Mouse (Mus musculus): ENCODE measurements at regions not wholly inside any gene's neighbourhood (a gene's known extent, or its start where the extent isn't known, plus 50 kb on each side); places are given as distances from the start of the nearest gene placed in this dataset.

DNA sequence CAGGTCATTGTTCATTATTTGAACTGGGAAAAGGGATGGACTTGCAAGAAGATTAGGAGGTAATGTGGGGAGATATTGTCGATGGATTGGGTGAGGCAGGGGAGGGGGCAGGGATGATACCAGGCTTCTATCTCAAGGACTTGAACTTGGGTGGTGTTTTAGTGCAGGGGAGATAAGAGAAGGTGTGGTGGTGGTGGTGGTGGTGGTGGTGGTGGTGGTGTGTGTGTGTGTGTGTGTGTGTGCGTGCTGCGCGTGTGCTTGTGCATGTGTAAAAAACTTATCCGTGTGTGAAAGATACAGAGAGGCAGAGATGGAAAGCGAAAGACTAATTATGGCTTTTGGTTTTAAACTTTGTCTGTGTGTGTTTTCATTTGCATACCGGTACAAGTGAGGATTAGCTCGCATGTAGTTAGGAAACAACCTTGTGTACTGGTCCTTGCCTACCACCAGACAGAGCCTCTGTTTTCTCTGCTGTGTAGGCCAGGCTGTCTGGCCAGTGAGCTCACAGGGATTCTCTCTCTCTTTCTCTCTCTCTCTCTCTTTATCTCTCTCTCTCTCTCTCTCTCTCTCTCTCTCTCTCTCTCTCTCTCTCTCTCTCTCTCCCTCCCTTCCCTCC, 69.6 kb upstream of the Cdkn2b start:
- Histone ChIP-seq H3K9ac (ENCODE audit: low read depth, low read length) (no peak overlapping the region), H3K27ac (replicated peaks; ENCODE audit: insufficient read depth, low read depth, low read length) (no peak overlapping the region), H3K4me1 (ENCODE audit: control insufficient read depth, insufficient read depth, low read length) (no peaks in the 10 kb centered on the region), H3K36me3 (ENCODE audit: control insufficient read depth, insufficient read depth, low read length) (no peaks in the 10 kb centered on the region), H3K27me3 (ENCODE audit: control insufficient read depth, insufficient read depth, low read length) (no peaks in the 10 kb centered on the region), H3K79me2 (ENCODE audit: control insufficient read depth, insufficient read depth, low read length) (no peaks in the 10 kb centered on the region), H3K4me3 (ENCODE audit: insufficient read depth, low read depth, low read length) (no peak overlapping the region)
- no peak for TF ChIP-seq CTCF (IDR thresholded peaks at IDR 0.05; ENCODE audit: low read depth, low read length)
- no peak for TF ChIP-seq POLR2A (IDR thresholded peaks at IDR 0.05; ENCODE audit: extremely low read depth, insufficient read depth, low read length)
- no peak for DNase-seq (ENCODE audit: extremely low read depth, low read depth, low spot score)
- WGBS, result 92% methylated on average over 8 of the region's 8 CpGs

DNA sequence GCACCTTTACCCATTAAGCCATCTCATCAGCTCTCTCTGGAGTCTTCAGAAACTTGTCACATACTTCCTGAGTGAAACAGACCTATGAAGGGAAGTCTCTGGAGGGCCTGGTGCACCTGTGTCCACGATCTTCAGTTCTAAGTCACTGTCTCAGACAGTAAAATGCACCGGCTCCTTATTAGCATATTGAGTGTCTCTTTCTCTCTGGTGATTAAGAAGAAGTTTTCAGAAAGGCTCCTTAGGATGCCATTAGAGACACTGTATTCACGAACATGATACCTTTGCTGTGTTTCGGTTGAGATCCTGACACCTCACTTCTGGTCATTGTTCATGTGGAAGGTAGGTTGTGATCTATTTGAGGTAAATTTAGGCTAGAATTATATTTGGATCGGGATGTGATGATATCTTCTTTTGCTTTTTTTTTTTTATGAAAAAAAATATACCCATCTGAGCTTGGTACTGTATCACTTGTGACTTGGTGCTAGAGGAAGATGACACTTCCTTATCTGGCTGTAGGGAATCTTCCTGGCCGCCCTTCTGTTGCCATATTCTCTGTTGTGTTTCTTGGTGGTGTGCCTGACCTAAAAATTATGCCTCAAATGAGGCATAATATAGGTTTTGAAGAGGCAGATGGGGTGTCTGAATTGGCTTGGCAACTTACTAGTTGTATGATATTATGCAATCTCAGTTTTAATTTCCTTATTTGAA, 68.9 kb upstream of the Cdkn2b start:
- TF ChIP-seq POLR2A (IDR thresholded peaks at IDR 0.05; ENCODE audit: extremely low read depth, insufficient read depth, low read length) (no peak), CTCF (IDR thresholded peaks at IDR 0.05; ENCODE audit: low read depth, low read length) (no peak)
- 91% methylated on average over 6 of the region's 6 CpGs for WGBS
- no peaks in the 10 kb centered on the region for H3K36me3 ChIP-seq (ENCODE audit: control insufficient read depth, insufficient read depth, low read length)
- no peak overlapping the region for H3K27ac ChIP-seq (replicated peaks; ENCODE audit: insufficient read depth, low read depth, low read length)
- H3K4me1 ChIP-seq (ENCODE audit: control insufficient read depth, insufficient read depth, low read length), result no peaks in the 10 kb centered on the region
- H3K4me3 ChIP-seq (ENCODE audit: insufficient read depth, low read depth, low read length), result no peak overlapping the region
- H3K27me3 ChIP-seq (ENCODE audit: control insufficient read depth, insufficient read depth, low read length), result no peaks in the 10 kb centered on the region
- DNase-seq (ENCODE audit: extremely low read depth, low read depth, low spot score), result no peak
- no peaks in the 10 kb centered on the region for H3K79me2 ChIP-seq (ENCODE audit: control insufficient read depth, insufficient read depth, low read length)
- H3K9ac ChIP-seq (ENCODE audit: low read depth, low read length), result no peak overlapping the region

DNA sequence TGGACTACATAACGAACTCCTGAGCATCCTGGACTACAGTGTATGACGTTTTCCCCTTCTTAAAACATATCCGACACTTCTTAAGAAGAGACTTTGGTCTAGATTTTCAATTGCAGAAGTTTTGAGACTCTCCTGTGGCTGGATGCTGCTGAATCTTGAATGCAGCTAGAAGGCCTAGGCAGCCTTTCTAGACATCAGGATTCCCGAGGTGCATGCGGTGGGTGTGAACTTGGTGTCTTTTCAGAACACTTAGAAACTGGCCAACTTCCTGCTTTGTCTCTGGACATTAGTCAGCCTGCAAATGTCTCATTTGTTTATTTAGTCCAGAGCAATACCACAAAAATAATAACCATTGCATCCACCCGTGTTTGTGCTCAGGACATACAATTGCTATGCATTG, 61.8 kb upstream of the Cdkn2b start:
- H3K36me3 ChIP-seq (ENCODE audit: control insufficient read depth, insufficient read depth, low read length), result no peaks in the 10 kb centered on the region
- 74% methylated on average over 6 of the region's 6 CpGs for WGBS
- H3K27ac ChIP-seq (replicated peaks; ENCODE audit: insufficient read depth, low read depth, low read length), result no peak overlapping the region
- TF ChIP-seq CTCF (IDR thresholded peaks at IDR 0.05; ENCODE audit: low read depth, low read length) (no peak), POLR2A (IDR thresholded peaks at IDR 0.05; ENCODE audit: extremely low read depth, insufficient read depth, low read length) (no peak)
- no peak overlapping the region for H3K4me3 ChIP-seq (ENCODE audit: insufficient read depth, low read depth, low read length)
- H3K4me1 ChIP-seq (ENCODE audit: control insufficient read depth, insufficient read depth, low read length), result no peaks in the 10 kb centered on the region
- H3K27me3 ChIP-seq (ENCODE audit: control insufficient read depth, insufficient read depth, low read length), result no peaks in the 10 kb centered on the region
- H3K9ac ChIP-seq (ENCODE audit: low read depth, low read length), result no peak overlapping the region
- no peak for DNase-seq (ENCODE audit: extremely low read depth, low read depth, low spot score)
- no peaks in the 10 kb centered on the region for H3K79me2 ChIP-seq (ENCODE audit: control insufficient read depth, insufficient read depth, low read length)

DNA sequence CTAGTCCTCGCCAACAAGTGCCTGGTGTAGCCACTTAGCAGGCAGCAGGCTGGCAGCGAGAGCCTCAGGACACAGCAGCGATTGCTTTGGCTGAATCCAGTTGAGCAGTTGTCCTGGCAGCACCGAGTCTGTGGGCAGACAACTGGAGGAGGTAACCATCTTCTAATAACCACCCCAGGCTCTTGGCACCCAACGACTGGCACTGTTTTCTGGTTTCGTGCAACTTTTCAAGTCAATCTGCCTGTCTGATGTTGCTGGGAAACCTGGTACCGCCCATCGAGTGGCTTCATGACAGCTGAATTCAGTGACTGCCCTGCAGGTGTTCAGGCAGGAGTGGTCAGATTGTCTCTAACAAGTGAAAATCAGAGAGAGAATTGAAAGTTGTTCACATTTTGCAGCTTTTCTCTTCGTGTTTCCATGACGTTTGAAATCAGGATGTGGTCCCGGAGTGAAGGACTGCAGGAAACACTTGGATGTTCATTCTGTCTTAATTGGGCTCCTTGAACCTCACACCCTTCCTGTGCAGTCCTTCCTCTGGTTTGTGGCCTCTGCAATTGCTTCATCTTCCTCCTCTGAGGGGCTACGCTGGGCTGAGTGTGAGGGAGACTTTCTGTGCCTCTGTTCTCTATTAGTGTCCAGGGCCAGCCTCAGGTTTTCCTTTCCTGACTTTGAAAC, 58.1 kb upstream of the Cdkn2b start:
- no peak for DNase-seq (ENCODE audit: extremely low read depth, low read depth, low spot score)
- no peak for TF ChIP-seq POLR2A (IDR thresholded peaks at IDR 0.05; ENCODE audit: extremely low read depth, insufficient read depth, low read length)
- no peak for TF ChIP-seq CTCF (IDR thresholded peaks at IDR 0.05; ENCODE audit: low read depth, low read length)
- Histone ChIP-seq H3K4me3 (ENCODE audit: insufficient read depth, low read depth, low read length) (no peak overlapping the region), H3K9ac (ENCODE audit: low read depth, low read length) (no peak overlapping the region), H3K36me3 (ENCODE audit: control insufficient read depth, insufficient read depth, low read length) (no peaks in the 10 kb centered on the region), H3K4me1 (ENCODE audit: control insufficient read depth, insufficient read depth, low read length) (no peaks in the 10 kb centered on the region), H3K27ac (replicated peaks; ENCODE audit: insufficient read depth, low read depth, low read length) (no peak overlapping the region), H3K79me2 (ENCODE audit: control insufficient read depth, insufficient read depth, low read length) (no peaks in the 10 kb centered on the region), H3K27me3 (ENCODE audit: control insufficient read depth, insufficient read depth, low read length) (no peaks in the 10 kb centered on the region)
- WGBS, result 80% methylated on average over 12 of the region's 12 CpGs

DNA sequence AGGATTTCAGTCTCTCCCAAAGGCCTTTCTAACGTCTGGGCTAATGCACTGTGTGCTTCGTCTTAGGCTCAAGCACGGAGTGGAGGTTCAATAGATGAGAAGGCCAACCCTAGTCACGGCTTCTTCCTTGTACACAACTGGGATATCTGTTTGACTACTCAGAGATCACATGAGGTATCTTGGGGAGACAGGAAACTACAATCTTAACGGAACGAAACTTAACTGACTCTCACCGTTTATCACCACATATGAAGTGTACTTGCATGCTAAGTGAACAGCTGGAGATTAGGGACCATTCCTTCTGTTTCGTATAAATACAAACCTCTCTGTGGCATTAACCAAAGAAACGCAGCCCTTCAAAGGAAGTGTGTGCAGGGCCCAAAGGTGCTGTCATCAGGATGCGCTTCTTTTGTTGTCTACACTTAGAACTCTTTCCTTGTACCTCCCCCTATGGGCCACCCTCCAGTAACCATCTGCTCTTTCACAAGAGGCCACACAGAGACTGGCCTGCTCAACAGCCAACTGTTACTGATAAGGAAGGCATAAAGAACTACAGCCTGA, 55.8 kb upstream of the Cdkn2b start:
- Histone ChIP-seq H3K4me1 (ENCODE audit: control insufficient read depth, insufficient read depth, low read length) (no peaks in the 10 kb centered on the region), H3K27ac (replicated peaks; ENCODE audit: insufficient read depth, low read depth, low read length) (no peak overlapping the region), H3K36me3 (ENCODE audit: control insufficient read depth, insufficient read depth, low read length) (no peaks in the 10 kb centered on the region), H3K9ac (ENCODE audit: low read depth, low read length) (no peak overlapping the region), H3K27me3 (ENCODE audit: control insufficient read depth, insufficient read depth, low read length) (no peaks in the 10 kb centered on the region), H3K79me2 (ENCODE audit: control insufficient read depth, insufficient read depth, low read length) (no peaks in the 10 kb centered on the region), H3K4me3 (ENCODE audit: insufficient read depth, low read depth, low read length) (no peak overlapping the region)
- 57% methylated on average over 10 of the region's 10 CpGs for WGBS
- no peak for DNase-seq (ENCODE audit: extremely low read depth, low read depth, low spot score)
- no peak for TF ChIP-seq POLR2A (IDR thresholded peaks at IDR 0.05; ENCODE audit: extremely low read depth, insufficient read depth, low read length)
- no peak for TF ChIP-seq CTCF (IDR thresholded peaks at IDR 0.05; ENCODE audit: low read depth, low read length)

All from liver, adult 2 months (tissue).